Mouse (Mus musculus): ENCODE data around the gene Gins2. TPM values are rescaled to one million over a fixed set of nuclear protein-coding genes. Genes with fewer than 3 reads are reported as not detected.

Gins2 gene
- polyA plus RNA-seq (2014; fragmentation: Nextera tagmentation; extraction: Ambion mirVana) = 94.8 and 96.9 TPM in 2 replicates

GRCm38 (mm10) chr8:120588908-120589771 is at the start of gene Gins2:
TSS of gene Gins2 (minus strand) at chr8:120589304.
- Histone ChIP-seq H3K9me3 (ENCODE audit: control insufficient read depth, low read length) (no peaks in the 10 kb centered on the region), H3K27ac (ENCODE audit: low read depth, low read length) (0 out of 2 replicates have a peak within 1 kb of the TSS, but pooled peaks have one; percentile 17), H3K4me1 (replicated peaks; ENCODE audit: control insufficient read depth, insufficient read depth, low read length) (peaks cover 5% of the 10 kb centered on the region; the same call in 1 of the 2 replicates), H3K9ac (ENCODE audit: low read depth, low read length) (peak within 1 kb of the TSS; percentile 65), H3K4me2 (replicated peaks; ENCODE audit: low read depth, low read length) (peak within 1 kb of the TSS; percentile 91), H3K27me3 (ENCODE audit: control insufficient read depth, insufficient read depth, low read length) (no peaks in the 10 kb centered on the region), H3K4me3 (ENCODE audit: low read depth, low read length) (peak within 1 kb of the TSS; percentile 64), H3K36me3 (ENCODE audit: control insufficient read depth, insufficient read depth, low read length) (no peaks in the 10 kb centered on the region)
- WGBS = under 1% methylated on average over 66 of the region's 67 CpGs
- ATAC-seq (ENCODE audit: low FRiP score) = peak; percentile 99
- peak; percentile 99 for DNase-seq (ENCODE audit: low spot score)

- Histone ChIP-seq H3K4me3 (ENCODE audit: low read depth, low read length) (peak overlapping the region; percentile 49), H3K36me3 (ENCODE audit: control insufficient read depth, insufficient read depth, low read length) (no peaks in the 10 kb centered on the region), H3K9me3 (ENCODE audit: control insufficient read depth, low read length) (no peaks in the 10 kb centered on the region), H3K4me2 (replicated peaks; ENCODE audit: low read depth, low read length) (peak overlapping the region; percentile 98), H3K9ac (ENCODE audit: low read depth, low read length) (peak overlapping the region; percentile 57; the same call in 1 of the 2 replicates), H3K27me3 (ENCODE audit: control insufficient read depth, insufficient read depth, low read length) (peaks cover 15% of the 10 kb centered on the region), H3K27ac (ENCODE audit: low read depth, low read length) (no peak overlapping the region), H3K4me1 (replicated peaks; ENCODE audit: control insufficient read depth, insufficient read depth, low read length) (peaks cover 9% of the 10 kb centered on the region; the same call in 1 of the 2 replicates)
- 0% methylated on average over 35 of the region's 42 CpGs for WGBS
- ATAC-seq (ENCODE audit: low FRiP score) = no peak
- DNase-seq (ENCODE audit: low spot score) = peak; percentile 39
Observed at GRCm38 (mm10) chr8:120634329-120634839, 45.3 kb upstream of the Gins2 start.

GRCm38 (mm10) chr8:120633665-120634271 is 44.7 kb upstream of the Gins2 start:
- peak overlapping the region; percentile 57; the same call in 1 of the 2 replicates for H3K9ac ChIP-seq (ENCODE audit: low read depth, low read length)
- no peaks in the 10 kb centered on the region for H3K36me3 ChIP-seq (ENCODE audit: control insufficient read depth, insufficient read depth, low read length)
- peaks cover 9% of the 10 kb centered on the region; the same call in 1 of the 2 replicates for H3K4me1 ChIP-seq (replicated peaks; ENCODE audit: control insufficient read depth, insufficient read depth, low read length)
- DNase-seq (ENCODE audit: low spot score) (peak; percentile 48), ATAC-seq (ENCODE audit: low FRiP score) (peak; percentile 41)
- H3K9me3 ChIP-seq (ENCODE audit: control insufficient read depth, low read length) = no peaks in the 10 kb centered on the region
- peaks cover 15% of the 10 kb centered on the region for H3K27me3 ChIP-seq (ENCODE audit: control insufficient read depth, insufficient read depth, low read length)
- 1% methylated on average over 29 of the region's 44 CpGs for WGBS
- H3K4me3 ChIP-seq (ENCODE audit: low read depth, low read length) = peak overlapping the region; percentile 49
- H3K4me2 ChIP-seq (replicated peaks; ENCODE audit: low read depth, low read length) = peak overlapping the region; percentile 98
- H3K27ac ChIP-seq (ENCODE audit: low read depth, low read length) = no peak overlapping the region

GRCm38 (mm10) chr8:120632969-120633664 is 44.0 kb upstream of the Gins2 start:
- H3K4me2 ChIP-seq (replicated peaks; ENCODE audit: low read depth, low read length) = 0 out of 2 replicates have a peak overlapping the region, but pooled peaks have one; percentile 6
- no peak overlapping the region for H3K9ac ChIP-seq (ENCODE audit: low read depth, low read length)
- WGBS = 30% methylated on average over 17 of the region's 17 CpGs
- peaks cover 15% of the 10 kb centered on the region for H3K27me3 ChIP-seq (ENCODE audit: control insufficient read depth, insufficient read depth, low read length)
- no peak for ATAC-seq (ENCODE audit: low FRiP score)
- H3K4me1 ChIP-seq (replicated peaks; ENCODE audit: control insufficient read depth, insufficient read depth, low read length) = peaks cover 9% of the 10 kb centered on the region; the same call in 1 of the 2 replicates
- no peak for DNase-seq (ENCODE audit: low spot score)
- H3K36me3 ChIP-seq (ENCODE audit: control insufficient read depth, insufficient read depth, low read length) = no peaks in the 10 kb centered on the region
- H3K9me3 ChIP-seq (ENCODE audit: control insufficient read depth, low read length) = no peaks in the 10 kb centered on the region
- H3K4me3 ChIP-seq (ENCODE audit: low read depth, low read length) = peak overlapping the region; percentile 49; the same call in 1 of the 2 replicates
- no peak overlapping the region for H3K27ac ChIP-seq (ENCODE audit: low read depth, low read length)

- Histone ChIP-seq H3K9me3 (ENCODE audit: control insufficient read depth, low read length) (no peaks in the 10 kb centered on the region), H3K27me3 (ENCODE audit: control insufficient read depth, insufficient read depth, low read length) (peaks cover 15% of the 10 kb centered on the region), H3K4me2 (replicated peaks; ENCODE audit: low read depth, low read length) (no peak overlapping the region), H3K4me1 (replicated peaks; ENCODE audit: control insufficient read depth, insufficient read depth, low read length) (peaks cover 9% of the 10 kb centered on the region; the same call in 1 of the 2 replicates), H3K9ac (ENCODE audit: low read depth, low read length) (no peak overlapping the region), H3K36me3 (ENCODE audit: control insufficient read depth, insufficient read depth, low read length) (no peaks in the 10 kb centered on the region), H3K4me3 (ENCODE audit: low read depth, low read length) (no peak overlapping the region), H3K27ac (ENCODE audit: low read depth, low read length) (no peak overlapping the region)
- ATAC-seq (ENCODE audit: low FRiP score) (no peak), DNase-seq (ENCODE audit: low spot score) (no peak)
- 84% methylated on average over 21 of the region's 21 CpGs for WGBS
Observed at GRCm38 (mm10) chr8:120631441-120632375, 42.6 kb upstream of the Gins2 start.

- Histone ChIP-seq H3K9me3 (ENCODE audit: control insufficient read depth, low read length) (no peaks in the 10 kb centered on the region), H3K4me1 (replicated peaks; ENCODE audit: control insufficient read depth, insufficient read depth, low read length) (peaks cover 9% of the 10 kb centered on the region; the same call in 1 of the 2 replicates), H3K36me3 (ENCODE audit: control insufficient read depth, insufficient read depth, low read length) (no peaks in the 10 kb centered on the region), H3K27ac (ENCODE audit: low read depth, low read length) (no peak overlapping the region), H3K9ac (ENCODE audit: low read depth, low read length) (no peak overlapping the region), H3K27me3 (ENCODE audit: control insufficient read depth, insufficient read depth, low read length) (peaks cover 15% of the 10 kb centered on the region), H3K4me2 (replicated peaks; ENCODE audit: low read depth, low read length) (no peak overlapping the region), H3K4me3 (ENCODE audit: low read depth, low read length) (no peak overlapping the region)
- ATAC-seq (ENCODE audit: low FRiP score) = no peak
- DNase-seq (ENCODE audit: low spot score) = no peak
- 55% methylated on average over 6 of the region's 6 CpGs for WGBS
Observed at GRCm38 (mm10) chr8:120630848-120631247, 41.7 kb upstream of the Gins2 start.

- Histone ChIP-seq H3K27me3 (ENCODE audit: control insufficient read depth, insufficient read depth, low read length) (peaks cover 15% of the 10 kb centered on the region), H3K27ac (ENCODE audit: low read depth, low read length) (no peak overlapping the region), H3K4me3 (ENCODE audit: low read depth, low read length) (no peak overlapping the region), H3K4me2 (replicated peaks; ENCODE audit: low read depth, low read length) (no peak overlapping the region), H3K4me1 (replicated peaks; ENCODE audit: control insufficient read depth, insufficient read depth, low read length) (peaks cover 9% of the 10 kb centered on the region; the same call in 1 of the 2 replicates), H3K9ac (ENCODE audit: low read depth, low read length) (no peak overlapping the region), H3K9me3 (ENCODE audit: control insufficient read depth, low read length) (no peaks in the 10 kb centered on the region), H3K36me3 (ENCODE audit: control insufficient read depth, insufficient read depth, low read length) (no peaks in the 10 kb centered on the region)
- ATAC-seq (ENCODE audit: low FRiP score) (no peak), DNase-seq (ENCODE audit: low spot score) (no peak)
- 45% methylated on average over 5 of the region's 5 CpGs for WGBS
Observed at GRCm38 (mm10) chr8:120630031-120630430, 40.9 kb upstream of the Gins2 start.
